Mouse (Mus musculus) left cerebral cortex, postnatal 14 days (tissue): ENCODE measurements around the gene Stac. TPM values are rescaled to one million over a fixed set of nuclear protein-coding genes. Genes with fewer than 3 reads are reported as not detected.

ENCODE experiments used
- DNase-seq, 2 experiments: peaks; one replicate each; pipeline ENCODE4 v3.0.0; 2021 to 2022; ENCODE audit warnings: low spot score in 2 of 2, mixed read lengths in 1 of 2
- intact Hi-C: fragments of 180-260 bp; cut with DNase I; formaldehyde crosslinking; loops from one replicate; pipeline ENCODE4 v1.15.1; 2025
- total RNA-seq, 2 experiments: library from RNA; stranded (reverse); gene quantifications; 2 replicates each; pipeline ENCODE4 v1.2.3; 2021

Gene Stac
- total RNA-seq, 2 experiments from 2014 or later = 2.0 to 3.7 TPM

DNA sequence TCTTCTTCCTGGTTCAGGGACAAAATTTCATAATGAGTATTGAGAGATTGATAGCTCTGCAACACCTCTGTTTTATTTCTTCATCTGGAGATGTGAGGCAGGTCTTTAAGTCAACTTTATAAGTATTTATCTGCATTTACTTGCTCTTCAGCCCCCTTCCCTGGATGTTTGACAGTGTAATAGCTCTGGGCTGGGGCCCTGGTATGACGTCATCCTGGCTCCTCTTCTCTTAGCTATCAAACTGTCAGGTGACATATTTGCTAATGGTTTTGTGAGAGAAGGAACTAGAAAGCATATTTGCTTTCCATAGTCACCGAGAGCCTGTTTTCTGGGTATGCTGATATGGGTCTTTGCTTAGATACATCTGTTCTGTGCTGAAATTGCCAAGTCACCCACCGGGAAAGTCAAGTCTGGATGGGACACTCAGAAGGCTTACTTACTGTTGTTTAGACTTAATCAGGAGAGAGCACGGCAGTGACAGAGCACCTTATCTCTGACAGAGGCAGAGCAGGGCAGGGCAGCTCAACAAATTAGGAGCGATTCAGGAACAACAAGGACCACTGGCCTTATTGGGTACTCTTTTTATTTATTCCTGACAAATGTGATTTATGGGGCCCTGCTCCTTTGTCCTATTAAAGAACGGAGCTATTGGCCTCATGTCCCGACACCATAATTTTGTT is 155.3 kb downstream of the Stac start:
- DNase-seq = no peak
- intact Hi-C loops = no loop called here

DNA sequence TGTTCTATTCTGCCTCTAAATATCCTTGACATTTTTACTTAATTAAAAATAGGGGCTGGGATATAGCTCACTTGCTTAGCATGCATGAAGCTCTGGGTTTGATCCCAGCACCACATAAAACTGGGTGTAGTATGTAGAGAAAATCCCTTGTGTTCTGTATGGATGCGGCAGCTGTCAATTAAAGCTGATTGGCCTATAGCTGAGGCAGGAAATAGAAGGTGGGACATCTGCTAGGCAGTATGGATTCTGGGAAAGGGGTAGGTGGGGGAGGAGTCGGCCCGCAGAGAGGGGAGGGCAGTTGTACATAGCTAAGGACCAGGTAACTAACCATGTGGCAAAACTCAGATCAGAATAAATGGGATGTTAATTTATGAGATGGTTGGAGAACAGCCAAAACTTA is 166.3 kb downstream of the Stac start:
- no peak for DNase-seq
- intact Hi-C loops = no loop called here

DNA sequence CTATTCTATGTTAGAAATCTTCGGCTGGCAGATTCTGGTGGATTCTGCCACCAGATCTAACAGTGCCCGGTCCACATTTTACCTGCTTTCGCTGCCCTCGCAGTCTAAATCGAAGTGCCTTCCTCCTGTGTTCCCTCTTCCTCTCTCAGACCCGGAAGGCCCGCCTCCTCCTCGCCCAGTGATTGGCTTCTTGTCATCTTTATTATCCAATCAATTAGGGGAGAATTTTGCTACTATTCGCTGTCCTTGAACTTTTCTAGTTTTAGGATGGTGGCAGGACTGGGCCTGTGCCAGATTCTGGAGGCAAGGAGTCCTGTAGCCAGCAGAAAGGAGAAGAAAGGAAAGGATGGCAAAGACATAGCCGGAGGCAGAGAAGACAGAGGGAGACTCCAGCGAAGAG is 167.0 kb downstream of the Stac start:
- intact Hi-C loops = no loop called here
- no peak for DNase-seq

DNA sequence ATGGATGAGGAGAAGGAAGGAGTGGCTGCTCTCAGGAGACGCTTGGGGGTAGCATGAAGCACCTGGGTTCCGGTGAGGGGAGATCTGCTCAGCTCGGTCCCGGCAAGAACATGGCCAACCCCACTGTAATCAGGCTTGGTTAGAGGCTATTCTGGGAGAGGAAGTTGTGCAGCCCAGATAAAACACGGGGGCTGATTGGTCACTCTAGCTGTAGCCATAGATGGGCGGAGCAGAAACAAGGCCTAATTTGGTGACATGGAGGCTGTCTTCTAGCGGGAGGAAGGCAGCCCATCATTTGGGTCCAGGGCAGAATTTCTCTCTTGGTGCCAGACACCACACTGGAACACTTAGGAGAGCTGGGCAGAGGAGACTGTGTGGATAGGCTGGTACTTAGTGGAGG is 167.9 kb downstream of the Stac start:
- intact Hi-C loops = no loop called here
- DNase-seq = no peak

DNA sequence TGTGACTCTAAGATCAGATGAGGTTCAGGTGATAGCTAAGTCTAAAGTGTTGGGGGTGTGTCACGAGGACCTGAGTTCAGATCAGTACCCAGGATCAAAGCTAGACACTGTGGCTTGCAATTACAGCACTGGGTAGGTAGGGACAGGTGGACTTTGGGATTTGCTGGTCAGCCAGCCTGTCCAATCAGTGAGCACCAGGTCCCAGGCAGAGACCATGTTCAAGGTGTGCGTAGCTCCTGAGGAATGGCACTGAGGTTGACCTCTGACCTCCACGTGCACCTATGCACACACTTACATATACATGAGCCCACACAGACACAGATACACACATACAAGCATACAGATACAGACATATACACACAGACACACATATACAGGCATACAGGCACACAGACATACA is 174.6 kb downstream of the Stac start:
- intact Hi-C loops = no loop called here
- no peak for DNase-seq

DNA sequence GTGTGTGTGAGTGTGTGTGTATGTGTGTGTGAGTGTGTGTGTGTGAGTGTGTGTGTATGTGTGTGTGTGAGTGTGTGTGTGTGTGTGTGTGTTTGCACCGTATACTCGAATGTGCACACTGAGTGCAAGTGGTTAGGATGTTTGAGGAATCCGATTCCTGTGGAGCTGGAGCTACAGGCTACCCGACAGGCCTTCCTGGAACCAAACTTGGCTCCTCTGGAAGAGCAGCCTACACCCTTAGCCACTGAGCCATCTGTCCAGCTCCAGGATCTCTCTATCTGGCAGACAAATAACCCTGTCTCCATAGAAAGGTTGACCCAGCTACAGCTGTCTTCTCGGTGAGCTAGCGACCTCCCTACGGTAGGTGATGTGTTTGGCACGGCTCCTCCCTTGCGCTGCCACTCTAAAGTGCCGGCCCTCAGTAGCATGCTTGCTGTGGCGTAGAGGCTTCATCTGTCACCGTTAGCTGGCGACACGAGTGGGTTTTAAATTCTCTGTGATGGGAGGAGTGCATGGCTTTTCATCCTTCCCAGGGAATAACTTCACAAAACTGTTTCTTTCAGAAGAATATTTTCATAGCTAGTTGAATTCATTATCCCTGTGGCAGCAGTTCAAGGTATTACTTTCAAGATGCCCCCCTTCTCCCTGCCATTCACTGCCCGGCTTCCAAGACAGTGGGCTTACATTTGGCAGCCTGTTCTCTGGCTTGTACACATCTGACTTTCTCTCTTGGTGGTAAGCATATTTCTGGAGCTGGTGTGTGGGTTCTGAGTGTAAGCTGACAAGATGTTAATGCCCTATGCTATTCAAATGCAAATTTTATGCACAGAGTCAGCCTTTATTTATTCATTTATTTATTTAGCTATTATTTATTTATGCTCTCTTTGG is 175.3 kb downstream of the Stac start:
- intact Hi-C loops = no loop called here
- no peak for DNase-seq
